Mouse (Mus musculus): ENCODE measurements around the gene Slc38a9. TPM values are rescaled to one million over a fixed set of nuclear protein-coding genes. Genes with fewer than 3 reads are reported as not detected.

Gene Slc38a9
- polyA plus RNA-seq, 1 experiment: not detected

DNA sequence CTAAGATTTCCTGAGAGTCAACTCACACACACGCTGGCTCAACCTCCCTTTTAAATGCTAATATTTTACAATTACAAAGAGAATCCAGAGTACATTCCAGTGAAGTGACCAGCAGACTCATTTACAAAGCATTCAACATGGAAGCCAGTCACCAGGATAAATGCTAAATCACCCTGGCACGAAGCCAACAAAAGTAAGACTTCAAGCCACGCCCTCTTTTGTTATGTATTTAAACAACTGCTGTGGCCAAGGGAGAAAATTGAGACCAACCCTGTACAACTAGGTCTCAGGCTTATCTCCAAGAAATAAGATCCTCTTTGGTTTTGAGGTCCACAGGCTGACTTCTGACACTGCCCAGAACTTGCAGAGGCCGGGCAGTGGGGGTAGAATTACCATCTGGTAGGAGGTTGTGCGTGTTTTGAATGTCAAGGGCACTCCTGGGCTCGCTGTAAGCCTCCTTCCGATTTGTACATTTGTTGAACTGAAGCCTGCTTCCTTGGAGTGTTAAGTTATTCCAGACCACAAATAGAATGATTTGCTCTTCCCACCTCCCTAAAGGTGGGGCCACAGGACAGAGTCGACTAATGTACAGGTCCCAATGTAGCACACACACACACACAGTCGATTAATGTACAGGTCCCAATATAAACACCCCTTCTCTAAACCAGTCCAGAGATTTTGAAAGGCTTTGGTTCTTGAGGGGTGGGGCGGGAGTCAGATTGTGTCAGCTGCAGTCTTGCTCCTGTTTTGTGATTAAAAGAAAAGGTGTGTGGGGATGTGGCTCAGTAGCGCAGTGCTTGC, 110.2 kb downstream of the Slc38a9 start:
- TF ChIP-seq CTCF (IDR thresholded peaks at IDR 0.05; ENCODE audit: insufficient read depth, low read depth, low read length) (no peak), POLR2A (IDR thresholded peaks at IDR 0.05; ENCODE audit: insufficient read depth, low read depth, low read length) (no peak)
- 31% methylated on average over 11 of the region's 11 CpGs for WGBS
- Histone ChIP-seq H3K4me3 (ENCODE audit: insufficient read depth, low read depth, low read length) (no peak overlapping the region), H3K4me1 (ENCODE audit: control insufficient read depth, insufficient read depth, low read length) (no peaks in the 10 kb centered on the region), H3K27ac (ENCODE audit: insufficient read depth, low read depth, low read length) (no peak overlapping the region)

DNA sequence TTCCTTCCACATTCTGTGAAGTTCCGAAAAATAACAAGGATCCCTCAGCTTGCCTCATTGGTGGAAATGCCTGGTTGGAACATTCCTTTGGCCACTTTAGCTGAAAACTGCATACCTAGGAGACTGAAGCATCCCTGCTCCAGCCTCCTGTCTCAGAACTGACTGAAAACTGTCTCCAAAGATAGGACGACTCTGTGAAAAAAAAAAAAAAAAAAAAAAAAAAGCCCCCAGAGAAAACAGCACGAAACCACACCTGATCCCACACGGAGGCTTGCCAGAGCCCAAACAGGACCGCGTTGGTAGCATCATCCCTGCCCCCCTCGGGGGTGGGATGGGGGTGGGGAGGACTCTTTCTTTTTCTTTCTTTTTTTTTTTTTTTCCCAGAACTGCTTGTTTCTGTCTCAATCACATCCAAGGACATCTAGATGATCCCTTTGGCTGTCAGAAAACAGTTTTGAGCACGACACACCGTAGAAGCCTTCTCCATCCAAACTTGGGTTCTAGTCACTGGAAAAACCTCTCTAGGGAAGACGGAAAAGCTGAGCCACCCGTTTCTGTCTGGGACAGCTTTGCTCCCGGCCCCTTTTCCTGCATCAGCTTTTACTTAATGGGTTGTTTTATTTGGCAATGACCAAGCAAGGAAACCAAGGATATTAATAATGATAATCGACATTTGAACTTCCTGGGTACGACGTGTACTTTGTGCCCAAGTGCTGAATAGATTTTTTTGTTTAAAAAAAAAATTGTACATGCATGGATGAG, 111.1 kb downstream of the Slc38a9 start:
- no peak for TF ChIP-seq CTCF (IDR thresholded peaks at IDR 0.05; ENCODE audit: insufficient read depth, low read depth, low read length)
- no peak for TF ChIP-seq POLR2A (IDR thresholded peaks at IDR 0.05; ENCODE audit: insufficient read depth, low read depth, low read length)

DNA sequence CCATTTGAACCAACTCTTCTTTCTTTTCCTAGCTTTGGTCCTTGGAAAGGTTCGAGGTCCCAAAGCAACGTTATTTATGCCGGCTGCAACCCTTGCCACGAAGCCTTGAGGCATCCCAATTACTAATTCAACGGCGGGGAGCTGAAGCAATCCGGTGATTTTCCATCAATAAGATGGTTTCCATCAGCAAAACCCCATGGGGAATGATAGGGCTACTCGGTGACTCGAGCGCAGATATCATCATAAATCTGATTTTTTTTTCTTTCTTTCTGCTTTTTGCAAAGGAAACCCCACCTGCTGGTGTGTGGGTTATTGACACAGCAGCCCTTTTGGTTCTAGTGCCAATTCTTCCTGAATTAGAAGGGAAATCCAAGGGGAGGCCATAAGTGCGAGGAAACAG, 111.7 kb downstream of the Slc38a9 start:
- 71% methylated on average over 11 of the region's 11 CpGs for WGBS
- no peak overlapping the region for H3K27ac ChIP-seq (ENCODE audit: insufficient read depth, low read depth, low read length)
- no peaks in the 10 kb centered on the region for H3K4me1 ChIP-seq (ENCODE audit: control insufficient read depth, insufficient read depth, low read length)
- no peak for TF ChIP-seq CTCF (IDR thresholded peaks at IDR 0.05; ENCODE audit: insufficient read depth, low read depth, low read length)
- TF ChIP-seq POLR2A (IDR thresholded peaks at IDR 0.05; ENCODE audit: insufficient read depth, low read depth, low read length): no peak
- no peak overlapping the region for H3K4me3 ChIP-seq (ENCODE audit: insufficient read depth, low read depth, low read length)

More for the DNA sequence above, 111.1 kb downstream of the Slc38a9 start:
- Histone ChIP-seq H3K27ac (ENCODE audit: insufficient read depth, low read depth, low read length) (no peak overlapping the region), H3K4me3 (ENCODE audit: insufficient read depth, low read depth, low read length) (no peak overlapping the region), H3K4me1 (ENCODE audit: control insufficient read depth, insufficient read depth, low read length) (no peaks in the 10 kb centered on the region)
- 50% methylated on average over 15 of the region's 15 CpGs for WGBS

DNA sequence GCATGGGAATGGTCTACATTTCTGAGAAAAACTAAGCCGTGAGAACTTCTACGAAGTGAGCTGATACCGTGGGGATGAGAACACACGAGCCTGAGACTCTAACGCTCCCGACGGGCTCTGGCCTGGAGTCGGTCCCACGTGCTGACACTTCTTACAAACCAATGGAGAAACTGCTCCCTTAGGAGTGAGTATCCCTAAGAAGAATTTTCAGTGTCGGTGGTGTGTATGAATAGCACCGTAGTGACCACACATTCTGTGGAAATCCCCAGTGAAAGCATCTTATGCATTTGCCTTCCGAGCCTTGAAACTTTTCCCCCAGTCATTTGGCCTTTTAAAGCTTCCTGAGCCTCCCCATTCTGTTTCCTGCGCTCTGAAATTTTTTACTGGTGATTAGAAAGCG, 112.3 kb downstream of the Slc38a9 start:
- Histone ChIP-seq H3K4me3 (ENCODE audit: insufficient read depth, low read depth, low read length) (no peak overlapping the region), H3K4me1 (ENCODE audit: control insufficient read depth, insufficient read depth, low read length) (no peaks in the 10 kb centered on the region), H3K27ac (ENCODE audit: insufficient read depth, low read depth, low read length) (no peak overlapping the region)
- TF ChIP-seq POLR2A (IDR thresholded peaks at IDR 0.05; ENCODE audit: insufficient read depth, low read depth, low read length): no peak
- no peak for TF ChIP-seq CTCF (IDR thresholded peaks at IDR 0.05; ENCODE audit: insufficient read depth, low read depth, low read length)
- 91% methylated on average over 14 of the region's 14 CpGs for WGBS

DNA sequence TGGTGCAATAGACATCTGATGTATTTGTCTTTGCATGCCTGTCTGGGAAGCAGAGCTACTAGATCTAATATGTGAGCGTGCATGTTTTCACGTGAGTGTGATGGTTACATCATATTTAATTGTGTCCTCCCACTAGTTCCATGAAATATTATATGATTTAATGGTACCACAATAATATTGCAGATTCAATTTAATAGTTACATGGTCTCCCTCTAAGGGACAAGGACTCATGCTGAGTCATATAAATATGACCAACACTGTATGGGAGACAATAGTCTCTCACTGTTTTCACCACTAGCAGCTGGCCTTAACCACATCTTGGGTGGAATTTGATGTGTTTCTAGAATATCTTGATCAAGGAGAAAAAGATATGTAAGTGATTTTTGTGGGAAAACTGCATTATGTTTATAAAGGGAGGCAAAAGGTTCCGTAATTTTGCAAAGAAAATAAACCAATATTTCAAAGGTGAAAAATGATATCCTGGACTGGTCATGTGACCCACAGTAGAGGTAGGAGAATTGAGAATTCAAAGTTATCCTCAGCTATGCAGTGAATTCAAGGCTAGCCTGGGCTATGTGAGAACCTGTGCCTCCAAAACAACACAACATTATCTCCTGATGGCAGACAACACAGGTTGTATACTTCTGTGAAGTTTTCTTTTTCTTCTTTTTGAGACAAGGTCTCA, 113.6 kb downstream of the Slc38a9 start:
- WGBS: 98% methylated on average over 3 of the region's 3 CpGs
- Histone ChIP-seq H3K4me1 (ENCODE audit: control insufficient read depth, insufficient read depth, low read length) (no peaks in the 10 kb centered on the region), H3K27ac (ENCODE audit: insufficient read depth, low read depth, low read length) (no peak overlapping the region), H3K4me3 (ENCODE audit: insufficient read depth, low read depth, low read length) (no peak overlapping the region)
- TF ChIP-seq POLR2A (IDR thresholded peaks at IDR 0.05; ENCODE audit: insufficient read depth, low read depth, low read length) (no peak), CTCF (IDR thresholded peaks at IDR 0.05; ENCODE audit: insufficient read depth, low read depth, low read length) (no peak)

DNA sequence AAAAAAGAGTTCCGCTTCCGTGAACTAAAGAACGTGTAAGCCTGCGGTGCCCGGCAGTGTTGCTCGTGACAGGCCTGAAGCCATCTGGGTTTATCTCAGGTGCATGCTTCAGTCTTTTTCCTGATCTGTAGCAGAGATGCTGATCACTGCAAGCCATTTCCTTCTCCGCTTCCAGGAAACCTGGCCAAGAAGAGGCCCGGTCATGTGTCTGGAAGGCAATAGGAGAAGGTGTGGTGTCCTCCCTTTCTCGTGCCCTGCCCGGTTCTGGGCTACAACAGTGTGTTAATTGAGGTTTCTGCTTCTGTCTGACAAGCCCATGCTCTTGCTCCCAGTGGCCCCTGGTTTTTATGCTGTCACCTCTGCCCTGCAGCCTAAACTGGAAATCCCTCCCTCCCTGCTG, 115.3 kb downstream of the Slc38a9 start:
- no peaks in the 10 kb centered on the region for H3K4me1 ChIP-seq (ENCODE audit: control insufficient read depth, insufficient read depth, low read length)
- TF ChIP-seq CTCF (IDR thresholded peaks at IDR 0.05; ENCODE audit: insufficient read depth, low read depth, low read length): no peak
- TF ChIP-seq POLR2A (IDR thresholded peaks at IDR 0.05; ENCODE audit: insufficient read depth, low read depth, low read length): no peak
- no peak overlapping the region for H3K4me3 ChIP-seq (ENCODE audit: insufficient read depth, low read depth, low read length)
- no peak overlapping the region for H3K27ac ChIP-seq (ENCODE audit: insufficient read depth, low read depth, low read length)
- 87% methylated on average over 10 of the region's 10 CpGs for WGBS

DNA sequence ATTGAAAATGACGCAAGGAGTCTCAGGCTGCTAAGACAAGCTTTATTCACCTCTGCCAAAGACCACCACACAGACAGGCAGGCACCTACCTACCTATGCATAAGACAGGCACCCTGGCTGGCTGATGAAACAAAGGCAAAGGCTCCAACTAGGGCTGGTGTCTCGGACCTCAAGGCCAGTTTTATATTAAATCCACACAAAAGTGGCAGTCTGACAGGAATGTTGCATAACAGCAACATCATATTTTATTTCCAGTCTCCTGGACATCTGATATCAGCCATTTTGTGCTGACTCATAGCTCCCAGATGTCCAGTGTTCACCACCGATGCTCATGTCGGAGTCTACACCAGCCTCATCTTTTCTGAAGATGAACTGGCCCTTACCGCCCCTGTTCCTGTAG, 117.9 kb downstream of the Slc38a9 start:
- 91% methylated on average over 5 of the region's 5 CpGs for WGBS
- Histone ChIP-seq H3K4me1 (ENCODE audit: control insufficient read depth, insufficient read depth, low read length) (no peaks in the 10 kb centered on the region), H3K4me3 (ENCODE audit: insufficient read depth, low read depth, low read length) (no peak overlapping the region), H3K27ac (ENCODE audit: insufficient read depth, low read depth, low read length) (no peak overlapping the region)
- TF ChIP-seq CTCF (IDR thresholded peaks at IDR 0.05; ENCODE audit: insufficient read depth, low read depth, low read length) (no peak), POLR2A (IDR thresholded peaks at IDR 0.05; ENCODE audit: insufficient read depth, low read depth, low read length) (no peak)

DNA sequence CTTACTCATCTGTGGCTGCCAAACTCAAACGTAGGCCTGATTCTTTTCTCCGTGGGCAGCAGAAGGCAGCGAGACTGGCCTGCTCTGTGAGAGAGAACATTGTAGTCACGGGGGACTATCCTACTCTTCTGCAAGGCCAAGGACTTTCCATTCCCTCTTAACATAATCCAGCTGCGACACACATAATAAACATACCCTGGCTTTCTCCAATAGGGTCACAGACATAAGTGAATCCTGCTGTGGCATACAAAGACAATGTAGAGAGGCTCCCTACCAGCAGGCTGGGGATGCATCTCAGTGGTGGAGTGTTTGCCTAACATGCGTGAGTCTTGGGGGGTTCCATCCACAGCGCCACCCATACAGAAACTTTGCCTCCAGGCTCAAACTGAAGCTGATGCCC, 124.8 kb downstream of the Slc38a9 start:
- TF ChIP-seq POLR2A (IDR thresholded peaks at IDR 0.05; ENCODE audit: insufficient read depth, low read depth, low read length): no peak
- TF ChIP-seq CTCF (IDR thresholded peaks at IDR 0.05; ENCODE audit: insufficient read depth, low read depth, low read length): no peak
- H3K4me1 ChIP-seq (ENCODE audit: control insufficient read depth, insufficient read depth, low read length): no peaks in the 10 kb centered on the region
- WGBS: 77% methylated on average over 7 of the region's 7 CpGs
- H3K27ac ChIP-seq (ENCODE audit: insufficient read depth, low read depth, low read length): no peak overlapping the region
- no peak overlapping the region for H3K4me3 ChIP-seq (ENCODE audit: insufficient read depth, low read depth, low read length)

DNA sequence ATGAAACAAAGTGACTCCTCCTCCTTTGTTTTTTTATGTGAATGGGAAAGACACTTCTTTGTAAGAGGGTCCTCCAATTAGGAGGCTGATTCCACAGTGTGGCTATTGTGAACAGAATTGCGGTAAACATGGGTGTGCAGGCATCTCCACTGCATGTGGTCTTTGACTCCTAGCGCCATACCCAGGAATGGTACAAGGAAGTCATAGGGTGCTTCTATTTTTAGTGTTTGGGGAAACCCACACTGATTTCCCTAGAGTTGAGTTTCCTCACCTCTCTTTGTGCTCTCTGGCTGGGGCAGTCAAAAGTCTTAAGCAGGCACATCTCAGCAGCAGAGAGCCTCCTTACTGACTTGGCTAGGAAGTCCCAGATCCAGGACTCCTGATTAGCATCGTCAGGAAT, 125.6 kb downstream of the Slc38a9 start:
- Histone ChIP-seq H3K27ac (ENCODE audit: insufficient read depth, low read depth, low read length) (no peak overlapping the region), H3K4me1 (ENCODE audit: control insufficient read depth, insufficient read depth, low read length) (no peaks in the 10 kb centered on the region), H3K4me3 (ENCODE audit: insufficient read depth, low read depth, low read length) (no peak overlapping the region)
- TF ChIP-seq POLR2A (IDR thresholded peaks at IDR 0.05; ENCODE audit: insufficient read depth, low read depth, low read length) (no peak), CTCF (IDR thresholded peaks at IDR 0.05; ENCODE audit: insufficient read depth, low read depth, low read length) (no peak)
- WGBS: 51% methylated on average over 3 of the region's 3 CpGs

All from olfactory bulb, adult 2 months (tissue).